Mouse (Mus musculus): ENCODE data around the gene 0610040J01Rik. TPM values are rescaled to one million over a fixed set of nuclear protein-coding genes. Genes with fewer than 3 reads are reported as not detected.

Gene 0610040J01Rik
- 5.0 and 5.7 TPM in 2 replicates for polyA plus RNA-seq (2016; fragmentation: Nextera tagmentation; extraction: Ambion mirVana)

- Histone ChIP-seq H3K9me3 (no peaks in the 10 kb centered on the region), H3K27me3 (peaks cover 6% of the 10 kb centered on the region), H3K36me3 (no peaks in the 10 kb centered on the region), H3K27ac (no peak within 1 kb of the TSS), H3K9ac (peak within 1 kb of the TSS; percentile 41), H3K4me1 (no peaks in the 10 kb centered on the region), H3K4me3 (peak within 1 kb of the TSS; percentile 54), H3K4me2 (replicated peaks) (peak within 1 kb of the TSS; percentile 98)
- 3% methylated on average over 42 of the region's 42 CpGs for WGBS
- ATAC-seq (ENCODE audit: insufficient number of reproducible peaks, insufficient read depth, low FRiP score, low TSS enrichment), result peak; percentile 83; the same call in 1 of the 2 replicates
These were observed at the start of gene 0610040J01Rik for GRCm38 (mm10) chr5:63811819-63812508. 0610040J01Rik (plus strand) TSS chr5:63812363.

GRCm38 (mm10) chr5:63765886-63766285 is 46.3 kb upstream of the 0610040J01Rik start:
- H3K4me3 ChIP-seq, result no peak overlapping the region
- H3K27ac ChIP-seq, result no peak overlapping the region
- no peak for ATAC-seq (ENCODE audit: insufficient number of reproducible peaks, insufficient read depth, low FRiP score, low TSS enrichment)
- H3K4me1 ChIP-seq, result peaks cover 7% of the 10 kb centered on the region; the same call in 1 of the 2 replicates
- no peak overlapping the region for H3K9ac ChIP-seq
- no peaks in the 10 kb centered on the region for H3K9me3 ChIP-seq
- no peak overlapping the region for H3K4me2 ChIP-seq (replicated peaks)
- no peaks in the 10 kb centered on the region for H3K27me3 ChIP-seq
- 95% methylated on average over 4 of the region's 4 CpGs for WGBS
- no peaks in the 10 kb centered on the region for H3K36me3 ChIP-seq

- Histone ChIP-seq H3K36me3 (no peaks in the 10 kb centered on the region), H3K9me3 (no peaks in the 10 kb centered on the region), H3K9ac (no peak overlapping the region), H3K4me3 (no peak overlapping the region), H3K4me1 (peaks cover 7% of the 10 kb centered on the region; the same call in 1 of the 2 replicates), H3K27ac (no peak overlapping the region), H3K27me3 (no peaks in the 10 kb centered on the region), H3K4me2 (replicated peaks) (no peak overlapping the region)
- 44% methylated on average over 6 of the region's 6 CpGs for WGBS
- ATAC-seq (ENCODE audit: insufficient number of reproducible peaks, insufficient read depth, low FRiP score, low TSS enrichment), result no peak
These were observed 45.4 kb upstream of the 0610040J01Rik start for GRCm38 (mm10) chr5:63766715-63767114.

- no peak overlapping the region for H3K4me3 ChIP-seq
- peaks cover 7% of the 10 kb centered on the region; the same call in 1 of the 2 replicates for H3K4me1 ChIP-seq
- no peaks in the 10 kb centered on the region for H3K27me3 ChIP-seq
- H3K4me2 ChIP-seq (replicated peaks), result no peak overlapping the region; the same call in 1 of the 2 replicates
- no peaks in the 10 kb centered on the region for H3K36me3 ChIP-seq
- no peak overlapping the region for H3K9ac ChIP-seq
- no peaks in the 10 kb centered on the region for H3K9me3 ChIP-seq
- ATAC-seq (ENCODE audit: insufficient number of reproducible peaks, insufficient read depth, low FRiP score, low TSS enrichment), result no peak
- no peak overlapping the region for H3K27ac ChIP-seq
- 77% methylated on average over 8 of the region's 8 CpGs for WGBS
These were observed 44.7 kb upstream of the 0610040J01Rik start for GRCm38 (mm10) chr5:63767464-63767863.

GRCm38 (mm10) chr5:63768220-63768619 is 43.9 kb upstream of the 0610040J01Rik start:
- peaks cover 7% of the 10 kb centered on the region; the same call in 1 of the 2 replicates for H3K4me1 ChIP-seq
- no peaks in the 10 kb centered on the region for H3K9me3 ChIP-seq
- no peak overlapping the region for H3K27ac ChIP-seq
- no peaks in the 10 kb centered on the region for H3K36me3 ChIP-seq
- no peak overlapping the region for H3K9ac ChIP-seq
- no peak overlapping the region for H3K4me3 ChIP-seq
- 64% methylated on average over 4 of the region's 4 CpGs for WGBS
- no peak overlapping the region; the same call in 1 of the 2 replicates for H3K4me2 ChIP-seq (replicated peaks)
- H3K27me3 ChIP-seq, result no peaks in the 10 kb centered on the region
- no peak for ATAC-seq (ENCODE audit: insufficient number of reproducible peaks, insufficient read depth, low FRiP score, low TSS enrichment)

- 68% methylated on average over 2 of the region's 2 CpGs for WGBS
- no peak overlapping the region for H3K4me3 ChIP-seq
- no peaks in the 10 kb centered on the region for H3K36me3 ChIP-seq
- H3K9ac ChIP-seq, result no peak overlapping the region
- H3K27me3 ChIP-seq, result no peaks in the 10 kb centered on the region
- H3K4me1 ChIP-seq, result peaks cover 4% of the 10 kb centered on the region; the same call in 1 of the 2 replicates
- H3K27ac ChIP-seq, result no peak overlapping the region
- H3K9me3 ChIP-seq, result no peaks in the 10 kb centered on the region
- ATAC-seq (ENCODE audit: insufficient number of reproducible peaks, insufficient read depth, low FRiP score, low TSS enrichment), result no peak
- no peak overlapping the region for H3K4me2 ChIP-seq (replicated peaks)
These were observed 39.2 kb upstream of the 0610040J01Rik start for GRCm38 (mm10) chr5:63772971-63773370.

- H3K9ac ChIP-seq, result no peak overlapping the region
- ATAC-seq (ENCODE audit: insufficient number of reproducible peaks, insufficient read depth, low FRiP score, low TSS enrichment), result no peak
- no peaks in the 10 kb centered on the region for H3K27me3 ChIP-seq
- no peaks in the 10 kb centered on the region for H3K4me1 ChIP-seq
- 62% methylated on average over 1 of the region's 1 CpGs for WGBS
- no peak overlapping the region for H3K4me2 ChIP-seq (replicated peaks)
- no peaks in the 10 kb centered on the region for H3K9me3 ChIP-seq
- no peak overlapping the region for H3K27ac ChIP-seq
- H3K4me3 ChIP-seq, result no peak overlapping the region
- H3K36me3 ChIP-seq, result no peaks in the 10 kb centered on the region
These were observed 38.6 kb upstream of the 0610040J01Rik start for GRCm38 (mm10) chr5:63773603-63774002.

GRCm38 (mm10) chr5:63788156-63788826 is 23.9 kb upstream of the 0610040J01Rik start:
- Histone ChIP-seq H3K9ac (no peak overlapping the region), H3K4me3 (no peak overlapping the region), H3K4me1 (no peaks in the 10 kb centered on the region), H3K27ac (no peak overlapping the region), H3K9me3 (no peaks in the 10 kb centered on the region), H3K27me3 (no peaks in the 10 kb centered on the region), H3K4me2 (replicated peaks) (no peak overlapping the region), H3K36me3 (no peaks in the 10 kb centered on the region)
- 85% methylated on average over 10 of the region's 10 CpGs for WGBS
- no peak for ATAC-seq (ENCODE audit: insufficient number of reproducible peaks, insufficient read depth, low FRiP score, low TSS enrichment)

GRCm38 (mm10) chr5:63812509-63812865 is 324 bp downstream of the 0610040J01Rik start:
- Histone ChIP-seq H3K9me3 (no peaks in the 10 kb centered on the region), H3K9ac (peak overlapping the region; percentile 41), H3K4me3 (peak overlapping the region; percentile 54), H3K27me3 (peaks cover 6% of the 10 kb centered on the region), H3K27ac (no peak overlapping the region), H3K36me3 (no peaks in the 10 kb centered on the region), H3K4me1 (no peaks in the 10 kb centered on the region), H3K4me2 (replicated peaks) (peak overlapping the region; percentile 98)
- no peak; the same call in 1 of the 2 replicates for ATAC-seq (ENCODE audit: insufficient number of reproducible peaks, insufficient read depth, low FRiP score, low TSS enrichment)
- 2% methylated on average over 26 of the region's 26 CpGs for WGBS

GRCm38 (mm10) chr5:63816643-63817042 is 4.5 kb downstream of the 0610040J01Rik start:
- Histone ChIP-seq H3K4me3 (no peak overlapping the region), H3K4me2 (replicated peaks) (no peak overlapping the region), H3K27ac (no peak overlapping the region), H3K36me3 (no peaks in the 10 kb centered on the region), H3K9me3 (no peaks in the 10 kb centered on the region), H3K27me3 (peaks cover 6% of the 10 kb centered on the region), H3K9ac (no peak overlapping the region), H3K4me1 (no peaks in the 10 kb centered on the region)
- WGBS, result 82% methylated on average over 7 of the region's 7 CpGs
- no peak for ATAC-seq (ENCODE audit: insufficient number of reproducible peaks, insufficient read depth, low FRiP score, low TSS enrichment)

GRCm38 (mm10) chr5:63817270-63817669 is 5.1 kb downstream of the 0610040J01Rik start:
- Histone ChIP-seq H3K4me2 (replicated peaks) (no peak overlapping the region), H3K4me3 (no peak overlapping the region), H3K9ac (no peak overlapping the region), H3K9me3 (no peaks in the 10 kb centered on the region), H3K27me3 (peaks cover 6% of the 10 kb centered on the region), H3K27ac (no peak overlapping the region), H3K36me3 (no peaks in the 10 kb centered on the region), H3K4me1 (no peaks in the 10 kb centered on the region)
- 80% methylated on average over 5 of the region's 5 CpGs for WGBS
- no peak for ATAC-seq (ENCODE audit: insufficient number of reproducible peaks, insufficient read depth, low FRiP score, low TSS enrichment)

GRCm38 (mm10) chr5:63818975-63819374 is 6.8 kb downstream of the 0610040J01Rik start:
- H3K27me3 ChIP-seq, result no peaks in the 10 kb centered on the region
- no peaks in the 10 kb centered on the region for H3K36me3 ChIP-seq
- H3K4me3 ChIP-seq, result no peak overlapping the region
- no peaks in the 10 kb centered on the region for H3K9me3 ChIP-seq
- H3K4me1 ChIP-seq, result no peaks in the 10 kb centered on the region
- 66% methylated on average over 4 of the region's 4 CpGs for whole genome bisulfite sequencing
- H3K27ac ChIP-seq, result no peak overlapping the region
- no peak for ATAC-seq (ENCODE audit: insufficient number of reproducible peaks, insufficient read depth, low FRiP score, low TSS enrichment)
- H3K9ac ChIP-seq, result no peak overlapping the region
- H3K4me2 ChIP-seq (replicated peaks), result no peak overlapping the region

Data from embryonic facial prominence, embryonic 12.5 days (tissue).